Mouse (Mus musculus) stomach, embryonic 16.5 days (tissue): Measurements from ENCODE around the gene Anpep. TPM values are rescaled to one million over a fixed set of nuclear protein-coding genes. Genes with fewer than 3 reads are reported as not detected.
"Not testable (repeated sequence)": the region's sequence is repeated elsewhere in the genome, so short reads cannot be mapped to it uniquely, and the experiment has no call there.

ENCODE experiments used
- ATAC-seq: fragments of 200-750 bp; cut with Nextera tagmentation; 2 replicates; pipeline ENCODE4 v1.8.0; 2017; ENCODE audit warnings: moderate number of reproducible peaks, moderate TSS enrichment; ENCODE audit not compliant: insufficient read depth, low FRiP score
- H3K27ac ChIP-seq: fragments of 300-500 bp; sonication (generic); 2 replicates; pipeline ENCODE4 v1.5.1; 2014; ENCODE audit warnings: low read length
- H3K27me3 ChIP-seq: fragments of 300-500 bp; sonication (generic); 2 replicates; pipeline ENCODE4 v1.6.1; 2014; ENCODE audit warnings: low read length, control low read depth, mixed read lengths; ENCODE audit not compliant: control insufficient read depth, insufficient read depth
- H3K36me3 ChIP-seq: fragments of 300-500 bp; sonication (generic); 2 replicates; pipeline ENCODE4 v1.6.1; 2014; ENCODE audit warnings: low read length; ENCODE audit not compliant: control insufficient read depth, insufficient read depth
- H3K4me1 ChIP-seq: fragments of 300-500 bp; sonication (generic); 2 replicates; pipeline ENCODE4 v1.6.1; 2014; ENCODE audit warnings: low read length, control low read depth, mixed read lengths; ENCODE audit not compliant: control insufficient read depth, insufficient read depth
- H3K4me2 ChIP-seq: fragments of 300-500 bp; sonication (generic); 2 replicates; pipeline ENCODE4 v1.6.1; 2014; ENCODE audit warnings: low read depth, low read length, mixed read lengths
- H3K4me3 ChIP-seq: fragments of 300-500 bp; sonication (generic); replicated peaks from 2 replicates; pipeline ENCODE4 v1.5.1; 2014; ENCODE audit warnings: mild to moderate bottlenecking, low read length
- H3K9ac ChIP-seq: fragments of 300-500 bp; sonication (generic); 2 replicates; pipeline ENCODE4 v1.6.1; 2014; ENCODE audit warnings: low read length
- H3K9me3 ChIP-seq: fragments of 300-500 bp; sonication (generic); replicated peaks from 2 replicates; pipeline ENCODE4 v1.6.1; 2016; ENCODE audit warnings: low read length, control low read depth; ENCODE audit not compliant: control insufficient read depth
- WGBS: fragments of 180-500 bp; shearing (Covaris S2); extraction: QIAGEN DNeasy Blood & Tissue Kit; methylation state at CpG from one replicate; pipeline ENCODE4 v1.1.7; 2014; 5-methylcytosine and 5-hydroxymethylcytosine counted together
- polyA plus RNA-seq: library from polyadenylated mRNA; unstranded; fragments of >200 nt; fragmentation: Nextera tagmentation; extraction: Ambion mirVana; gene quantifications from 2 replicates; pipeline ENCODE4 v1.2.1, GENCODE M21; 2015

Anpep gene
- polyA plus RNA-seq, 1 experiment from 2014 or later = 54.7 TPM

- Histone ChIP-seq H3K4me2 (peak overlapping the region; percentile 93), H3K36me3 (no peaks in the 10 kb centered on the region), H3K4me1 (peaks cover 5% of the 10 kb centered on the region; the same call in 1 of the 2 replicates), H3K27ac (no peak overlapping the region), H3K9ac (peak overlapping the region; percentile 63), H3K27me3 (peaks cover 45% of the 10 kb centered on the region), H3K9me3 (no peaks in the 10 kb centered on the region), H3K4me3 (peak overlapping the region; percentile 54)
- ATAC-seq = peak; percentile 21; the same call in 1 of the 2 replicates
- under 1% methylated on average over 80 of the region's 80 CpGs for WGBS
Measured at GRCm38 (mm10) chr7:79792635-79793421, 68.0 kb downstream of the Anpep start.

- not testable (repeated sequence) for H3K4me2 ChIP-seq, H3K9me3 ChIP-seq, H3K4me3 ChIP-seq, H3K9ac ChIP-seq, H3K4me1 ChIP-seq, H3K36me3 ChIP-seq, H3K27ac ChIP-seq, ATAC-seq
- WGBS = 29% methylated on average over 2 of the region's 2 CpGs
- peaks cover 42% of the 10 kb centered on the region for H3K27me3 ChIP-seq
Measured at GRCm38 (mm10) chr7:79789812-79790211, 71.0 kb downstream of the Anpep start.

DNA sequence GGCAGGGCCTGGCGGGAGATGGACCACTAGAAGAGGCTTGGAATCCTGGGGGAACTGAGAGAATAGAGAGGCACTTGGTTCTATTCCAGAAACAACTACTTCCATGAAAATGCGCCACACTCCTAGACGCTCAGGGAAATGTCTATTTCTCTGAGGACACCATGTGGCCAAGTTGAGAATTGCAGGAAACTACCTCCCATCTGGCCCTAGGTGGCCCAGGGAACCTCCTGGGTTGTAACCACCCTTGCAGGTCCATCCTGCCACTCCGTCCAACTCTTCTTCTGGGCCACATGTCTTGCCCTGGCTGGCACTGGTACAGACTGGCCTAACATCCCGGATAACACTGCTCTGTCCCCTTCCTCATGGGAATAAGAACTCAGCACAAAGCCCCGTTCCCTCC, 74.6 kb downstream of the Anpep start:
- Histone ChIP-seq H3K9me3 (no peaks in the 10 kb centered on the region), H3K4me1 (no peaks in the 10 kb centered on the region), H3K4me3 (no peak overlapping the region), H3K4me2 (no peak overlapping the region), H3K9ac (no peak overlapping the region), H3K36me3 (no peaks in the 10 kb centered on the region), H3K27me3 (peaks cover 7% of the 10 kb centered on the region), H3K27ac (no peak overlapping the region)
- ATAC-seq = peak; percentile 62; the same call in 1 of the 2 replicates
- 22% methylated on average over 6 of the region's 6 CpGs for WGBS

- no peak overlapping the region for H3K27ac ChIP-seq
- H3K27me3 ChIP-seq = no peaks in the 10 kb centered on the region
- H3K36me3 ChIP-seq = no peaks in the 10 kb centered on the region
- no peaks in the 10 kb centered on the region for H3K4me1 ChIP-seq
- WGBS = 87% methylated on average over 2 of the region's 2 CpGs
- no peak overlapping the region for H3K4me3 ChIP-seq
- no peak overlapping the region for H3K4me2 ChIP-seq
- H3K9me3 ChIP-seq = no peaks in the 10 kb centered on the region
- ATAC-seq = no peak
- no peak overlapping the region for H3K9ac ChIP-seq
Measured at GRCm38 (mm10) chr7:79782516-79782855, 78.4 kb downstream of the Anpep start.

DNA sequence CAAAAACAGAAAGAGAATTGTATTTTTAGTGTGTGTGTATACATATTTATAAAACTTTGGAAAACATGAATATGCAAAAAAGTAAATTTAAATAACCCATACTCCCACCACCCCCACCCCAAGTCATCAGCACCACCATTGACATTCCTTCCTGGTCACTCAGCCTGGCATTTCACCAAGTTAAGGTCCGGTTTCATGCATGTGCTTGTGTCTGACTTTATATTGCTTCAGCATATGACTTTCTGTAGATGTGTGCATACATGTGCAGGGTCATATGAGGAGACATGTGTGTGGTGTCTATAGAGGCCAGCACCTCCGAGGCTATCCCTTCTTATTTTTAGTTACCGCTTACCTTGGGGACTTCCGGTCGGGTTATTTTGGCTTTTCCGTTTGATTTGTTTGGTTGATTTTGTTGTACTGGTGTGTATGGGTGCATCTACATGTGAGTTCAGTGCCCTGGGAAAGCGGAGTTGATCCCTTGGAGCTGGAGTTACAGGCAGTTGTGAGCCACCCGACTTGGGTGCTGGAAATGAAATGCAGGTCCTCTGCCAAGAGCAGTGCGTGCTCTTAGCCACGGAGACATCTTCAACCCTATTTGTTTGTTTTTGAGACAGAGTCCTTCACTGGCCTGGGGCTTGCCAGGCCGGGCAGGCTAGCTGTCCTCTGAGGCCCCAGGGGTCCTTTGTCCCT, 78.9 kb downstream of the Anpep start:
- no peak overlapping the region for H3K4me2 ChIP-seq
- no peaks in the 10 kb centered on the region for H3K4me1 ChIP-seq
- no peaks in the 10 kb centered on the region for H3K9me3 ChIP-seq
- H3K27me3 ChIP-seq = no peaks in the 10 kb centered on the region
- no peak for ATAC-seq
- H3K27ac ChIP-seq = no peak overlapping the region
- no peaks in the 10 kb centered on the region for H3K36me3 ChIP-seq
- H3K9ac ChIP-seq = no peak overlapping the region
- 79% methylated on average over 11 of the region's 11 CpGs for WGBS
- H3K4me3 ChIP-seq = no peak overlapping the region

DNA sequence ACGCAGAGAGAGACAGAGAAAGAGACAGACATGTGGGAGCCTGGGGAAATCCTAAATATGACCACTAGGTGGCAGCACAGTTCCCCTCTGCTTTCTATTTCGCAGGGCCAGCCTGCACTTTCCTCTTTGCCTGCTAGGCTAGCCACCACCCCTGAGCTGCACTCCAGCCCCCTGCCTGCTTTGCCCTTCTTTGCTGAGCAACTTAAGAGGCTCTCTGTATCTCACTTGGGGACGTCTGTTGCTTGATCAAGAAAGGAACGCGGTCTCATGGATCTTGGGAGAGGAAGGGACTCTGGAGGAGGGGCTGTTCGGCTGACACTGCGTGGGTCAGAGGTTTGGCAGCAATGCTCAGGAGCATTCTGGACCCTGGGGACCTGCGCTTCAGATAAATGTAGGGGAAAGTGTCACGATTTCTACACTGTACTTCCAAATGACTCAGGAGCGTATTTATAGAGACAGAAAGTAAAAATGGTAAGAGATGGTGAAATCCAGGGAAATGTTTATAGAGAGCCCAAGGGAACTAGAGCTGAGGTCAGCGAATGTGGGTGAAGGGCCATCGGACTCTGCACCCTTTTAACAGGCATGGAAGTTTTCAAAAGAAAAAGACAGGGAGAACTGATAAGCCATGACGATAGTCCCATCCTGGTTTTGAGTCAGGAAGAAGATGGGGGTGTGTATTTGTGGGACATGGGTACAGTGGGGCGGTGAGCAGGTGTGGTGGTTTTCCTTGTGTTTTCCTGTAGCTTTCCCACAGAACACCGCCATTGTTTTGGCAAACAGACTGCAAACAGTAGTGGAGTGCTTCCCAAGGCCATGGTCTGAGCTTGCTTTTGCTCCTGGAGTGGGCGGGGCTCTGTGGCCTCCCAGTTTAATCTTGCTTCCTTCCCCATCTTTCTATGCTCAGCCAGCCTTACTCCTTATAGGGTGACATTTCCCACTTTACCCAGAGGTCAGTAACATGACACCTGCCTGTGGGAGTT, 79.9 kb downstream of the Anpep start:
- Histone ChIP-seq H3K27me3 (no peaks in the 10 kb centered on the region), H3K4me2 (peak overlapping the region; percentile 62), H3K36me3 (no peaks in the 10 kb centered on the region), H3K4me1 (no peaks in the 10 kb centered on the region), H3K27ac (0 out of 2 replicates have a peak overlapping the region, but pooled peaks have one; percentile 3), H3K9me3 (no peaks in the 10 kb centered on the region), H3K4me3 (peak overlapping the region; percentile 39), H3K9ac (peak overlapping the region; percentile 71)
- ATAC-seq = peak; percentile 70; the same call in 1 of the 2 replicates
- WGBS = 23% methylated on average over 16 of the region's 16 CpGs

Other genes with a start within 250 kb of the Anpep start
- 0.35 TPM in 1 of 2 replicates, not detected in the other for gene Rhcg, start 243.4 kb downstream of the Anpep start, polyA plus RNA-seq
- 4.2 and 5.2 TPM in 2 replicates for gene Ticrr, start 200.9 kb downstream of the Anpep start, polyA plus RNA-seq
- gene Kif7, start 145.3 kb downstream of the Anpep start, polyA plus RNA-seq = 2.1 and 2.9 TPM in 2 replicates
- gene Plin1, start 128.2 kb downstream of the Anpep start, polyA plus RNA-seq = not detected in 2 replicates
- gene Pex11a, start 117.9 kb downstream of the Anpep start, polyA plus RNA-seq = 11.5 and 11.9 TPM in 2 replicates
- gene Wdr93, start 117.9 kb downstream of the Anpep start, polyA plus RNA-seq = 0.25 and 0.47 TPM in 2 replicates
- 0.17 TPM in 1 of 2 replicates, not detected in the other for gene Mesp1, start 67.3 kb downstream of the Anpep start, polyA plus RNA-seq
- gene Mesp2, start 50.3 kb downstream of the Anpep start, polyA plus RNA-seq = 1.3 TPM in 2 replicates
- 23.9 and 26.4 TPM in 2 replicates for gene Ap3s2, start 59.6 kb upstream of the Anpep start, polyA plus RNA-seq
- 38.1 and 41.3 TPM in 2 replicates for gene Arpin, start 74.3 kb upstream of the Anpep start, polyA plus RNA-seq
- gene Zfp710, start 163.8 kb upstream of the Anpep start, polyA plus RNA-seq = 14.3 and 16.7 TPM in 2 replicates